Mouse (Mus musculus) neural tube, embryonic 15.5 days (tissue): Measurements from ENCODE around the gene Prrc2c. TPM values are rescaled to one million over a fixed set of nuclear protein-coding genes. Genes with fewer than 3 reads are reported as not detected.

Experiments used
- ATAC-seq: fragments of 200-750 bp; cut with Nextera tagmentation; 2 replicates; pipeline ENCODE4 v1.8.0; 2017; ENCODE audit warnings: mild to moderate bottlenecking, moderate TSS enrichment, moderate library complexity; ENCODE audit not compliant: low FRiP score
- H3K27ac ChIP-seq: fragments of 300-500 bp; sonication (generic); replicated peaks from 2 replicates; pipeline ENCODE4 v1.5.1; 2015; ENCODE audit warnings: mild to moderate bottlenecking, inconsistent platforms
- H3K27me3 ChIP-seq: fragments of 300-500 bp; sonication (generic); replicated peaks from 2 replicates; pipeline ENCODE4 v1.6.1; 2015; ENCODE audit warnings: inconsistent platforms
- H3K36me3 ChIP-seq: fragments of 300-500 bp; sonication (generic); 2 replicates; pipeline ENCODE4 v1.6.1; 2015; ENCODE audit warnings: inconsistent platforms
- H3K4me1 ChIP-seq: fragments of 300-500 bp; sonication (generic); 2 replicates; pipeline ENCODE4 v1.6.1; 2015; ENCODE audit warnings: inconsistent platforms
- H3K4me2 ChIP-seq: fragments of 300-500 bp; sonication (generic); 2 replicates; pipeline ENCODE4 v1.6.1; 2015; ENCODE audit warnings: inconsistent platforms, mild to moderate bottlenecking, moderate library complexity
- H3K4me3 ChIP-seq: fragments of 300-500 bp; sonication (generic); replicated peaks from 2 replicates; pipeline ENCODE4 v1.5.1; 2015; ENCODE audit warnings: mild to moderate bottlenecking, inconsistent platforms
- H3K9ac ChIP-seq: fragments of 300-500 bp; sonication (generic); replicated peaks from 2 replicates; pipeline ENCODE4 v1.6.1; 2015; ENCODE audit warnings: mild to moderate bottlenecking, inconsistent platforms
- H3K9me3 ChIP-seq: fragments of 300-500 bp; sonication (generic); replicated peaks from 2 replicates; pipeline ENCODE4 v1.6.1; 2016; ENCODE audit warnings: inconsistent platforms
- WGBS: fragments of 180-500 bp; shearing (Covaris S2); methylation state at CpG from one replicate; pipeline ENCODE4 v1.1.7; 2015; ENCODE audit warnings: mixed read lengths; 5-methylcytosine and 5-hydroxymethylcytosine counted together
- polyA plus RNA-seq: library from polyadenylated mRNA; unstranded; fragments of >200 nt; fragmentation: Nextera tagmentation; extraction: Ambion mirVana; gene quantifications from 2 replicates; pipeline ENCODE4 v1.2.1, GENCODE M21; 2015

The Prrc2c gene
- polyA plus RNA-seq, 1 experiment from 2014 or later: 121 TPM

- 39% methylated on average over 2 of the region's 2 CpGs for WGBS
- Histone ChIP-seq H3K9ac (peak overlapping the region; percentile 99; the same call in 1 of the 2 replicates), H3K4me3 (peak overlapping the region; percentile 93), H3K4me2 (peak overlapping the region; percentile 81), H3K36me3 (no peaks in the 10 kb centered on the region), H3K27ac (no peak overlapping the region), H3K27me3 (no peaks in the 10 kb centered on the region), H3K9me3 (no peaks in the 10 kb centered on the region), H3K4me1 (peaks cover 32% of the 10 kb centered on the region)
- ATAC-seq: no peak
These were observed 1.9 kb downstream of the Prrc2c start for GRCm38 (mm10) chr1:162738472-162738871.

- Histone ChIP-seq H3K36me3 (no peaks in the 10 kb centered on the region), H3K4me1 (peaks cover 32% of the 10 kb centered on the region), H3K9me3 (no peaks in the 10 kb centered on the region), H3K4me2 (no peak overlapping the region), H3K27ac (no peak overlapping the region), H3K4me3 (no peak overlapping the region), H3K9ac (no peak overlapping the region), H3K27me3 (no peaks in the 10 kb centered on the region)
- no peak for ATAC-seq
- WGBS: 86% methylated on average over 4 of the region's 4 CpGs
These were observed 5.3 kb downstream of the Prrc2c start for GRCm38 (mm10) chr1:162735084-162735483.

DNA sequence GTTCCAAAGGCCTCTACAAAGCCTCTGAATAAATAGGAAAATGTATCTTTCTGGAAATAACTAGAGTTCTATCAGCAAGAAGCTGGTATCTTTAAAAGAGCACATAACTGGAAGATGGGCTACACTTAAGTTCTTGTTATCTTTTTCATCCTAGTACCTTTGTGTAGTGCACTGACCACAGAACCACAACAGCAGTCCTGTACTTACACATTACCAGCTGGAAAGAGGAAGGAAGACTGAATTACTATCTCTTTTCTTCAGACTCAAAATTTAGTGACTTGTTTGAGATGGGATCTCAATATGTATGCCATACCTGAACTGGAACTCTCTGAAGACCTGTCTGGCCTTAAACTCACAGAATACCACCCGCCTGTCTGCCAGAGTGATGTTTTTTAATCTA lies 6.1 kb downstream of the Prrc2c start:
- Histone ChIP-seq H3K4me2 (no peak overlapping the region), H3K36me3 (no peaks in the 10 kb centered on the region), H3K4me1 (peaks cover 31% of the 10 kb centered on the region), H3K4me3 (no peak overlapping the region), H3K9ac (no peak overlapping the region), H3K9me3 (no peaks in the 10 kb centered on the region), H3K27me3 (no peaks in the 10 kb centered on the region), H3K27ac (no peak overlapping the region)
- ATAC-seq: no peak
- 84% methylated on average over 1 of the region's 1 CpGs for WGBS

DNA sequence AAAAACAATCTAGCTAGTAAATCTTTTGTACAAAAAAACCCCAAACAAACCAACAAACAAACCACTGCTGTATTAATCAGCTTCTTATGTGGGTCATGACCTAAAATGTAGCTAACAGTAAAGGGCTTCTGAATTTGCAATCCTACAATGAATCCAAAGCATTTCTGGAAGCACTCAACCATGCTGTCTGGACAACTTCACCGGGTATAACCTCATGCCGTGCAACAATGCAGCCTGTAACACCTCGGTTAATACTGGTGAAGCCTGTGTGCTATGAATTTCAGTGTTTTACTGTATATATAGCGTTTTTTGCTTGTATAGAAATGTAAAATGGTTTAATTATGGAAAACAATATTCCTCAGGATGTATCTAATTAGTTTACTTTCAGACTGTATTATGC lies 8.3 kb downstream of the Prrc2c start:
- no peak overlapping the region for H3K27ac ChIP-seq
- no peak overlapping the region for H3K9ac ChIP-seq
- ATAC-seq: no peak
- no peaks in the 10 kb centered on the region for H3K9me3 ChIP-seq
- H3K27me3 ChIP-seq: no peaks in the 10 kb centered on the region
- H3K4me2 ChIP-seq: no peak overlapping the region
- WGBS: 62% methylated on average over 4 of the region's 4 CpGs
- H3K4me3 ChIP-seq: no peak overlapping the region
- H3K36me3 ChIP-seq: no peaks in the 10 kb centered on the region
- H3K4me1 ChIP-seq: peaks cover 11% of the 10 kb centered on the region

GRCm38 (mm10) chr1:162729436-162729835 lies 10.9 kb downstream of the Prrc2c start:
- H3K27me3 ChIP-seq: no peaks in the 10 kb centered on the region
- H3K36me3 ChIP-seq: no peaks in the 10 kb centered on the region
- no peaks in the 10 kb centered on the region for H3K9me3 ChIP-seq
- H3K27ac ChIP-seq: no peak overlapping the region
- no peak for ATAC-seq
- no peak overlapping the region for H3K4me2 ChIP-seq
- H3K4me3 ChIP-seq: no peak overlapping the region
- no peaks in the 10 kb centered on the region for H3K4me1 ChIP-seq
- 43% methylated on average over 2 of the region's 2 CpGs for WGBS
- H3K9ac ChIP-seq: no peak overlapping the region

DNA sequence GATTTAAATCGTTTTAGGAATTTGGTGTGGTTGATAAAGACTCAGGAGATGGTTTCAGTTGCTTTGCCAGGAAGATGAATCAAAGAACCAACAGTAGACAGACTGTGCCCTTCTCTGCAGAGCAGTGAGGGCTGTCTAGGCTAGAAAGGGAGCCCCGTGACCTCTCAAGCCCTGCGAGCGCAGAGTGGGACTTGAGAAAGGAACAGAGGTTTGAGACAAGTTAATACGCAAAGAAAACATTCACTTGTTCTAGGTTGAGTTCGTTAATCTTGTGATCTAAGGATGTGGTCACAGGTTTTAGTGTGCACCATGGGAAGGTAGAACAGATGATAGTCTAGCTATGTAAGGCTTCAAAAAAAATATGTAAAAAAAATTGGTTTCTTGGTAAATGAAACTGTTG lies 12.4 kb downstream of the Prrc2c start:
- Histone ChIP-seq H3K4me3 (no peak overlapping the region), H3K36me3 (peaks cover 6% of the 10 kb centered on the region; the same call in 1 of the 2 replicates), H3K9ac (no peak overlapping the region), H3K4me1 (no peaks in the 10 kb centered on the region), H3K27me3 (no peaks in the 10 kb centered on the region), H3K9me3 (no peaks in the 10 kb centered on the region), H3K4me2 (no peak overlapping the region), H3K27ac (no peak overlapping the region)
- WGBS: 94% methylated on average over 6 of the region's 6 CpGs
- no peak for ATAC-seq

GRCm38 (mm10) chr1:162723610-162724009 lies 16.7 kb downstream of the Prrc2c start:
- ATAC-seq: no peak
- Histone ChIP-seq H3K36me3 (peaks cover 25% of the 10 kb centered on the region), H3K4me1 (no peaks in the 10 kb centered on the region)

GRCm38 (mm10) chr1:162720645-162721044 lies 19.7 kb downstream of the Prrc2c start:
- Histone ChIP-seq H3K9ac (no peak overlapping the region), H3K4me1 (no peaks in the 10 kb centered on the region), H3K9me3 (no peaks in the 10 kb centered on the region), H3K4me3 (no peak overlapping the region), H3K27me3 (no peaks in the 10 kb centered on the region), H3K27ac (no peak overlapping the region), H3K4me2 (no peak overlapping the region), H3K36me3 (peaks cover 40% of the 10 kb centered on the region)
- no peak for ATAC-seq
- WGBS: 93% methylated on average over 2 of the region's 2 CpGs

More at GRCm38 (mm10) chr1:162723610-162724009, 16.7 kb downstream of the Prrc2c start:
- no peak overlapping the region for H3K27ac ChIP-seq
- H3K4me2 ChIP-seq: no peak overlapping the region
- no peak overlapping the region for H3K4me3 ChIP-seq
- H3K27me3 ChIP-seq: no peaks in the 10 kb centered on the region
- H3K9me3 ChIP-seq: no peaks in the 10 kb centered on the region
- no peak overlapping the region for H3K9ac ChIP-seq

- H3K9me3 ChIP-seq: no peaks in the 10 kb centered on the region
- no peaks in the 10 kb centered on the region for H3K4me1 ChIP-seq
- H3K36me3 ChIP-seq: peaks cover 60% of the 10 kb centered on the region
- ATAC-seq: no peak
- H3K9ac ChIP-seq: no peak overlapping the region
- H3K4me3 ChIP-seq: no peak overlapping the region
- no peaks in the 10 kb centered on the region for H3K27me3 ChIP-seq
- no peak overlapping the region for H3K27ac ChIP-seq
- no peak overlapping the region for H3K4me2 ChIP-seq
- 49% methylated on average over 8 of the region's 8 CpGs for WGBS
These were observed 39.8 kb downstream of the Prrc2c start for GRCm38 (mm10) chr1:162700389-162701066.

DNA sequence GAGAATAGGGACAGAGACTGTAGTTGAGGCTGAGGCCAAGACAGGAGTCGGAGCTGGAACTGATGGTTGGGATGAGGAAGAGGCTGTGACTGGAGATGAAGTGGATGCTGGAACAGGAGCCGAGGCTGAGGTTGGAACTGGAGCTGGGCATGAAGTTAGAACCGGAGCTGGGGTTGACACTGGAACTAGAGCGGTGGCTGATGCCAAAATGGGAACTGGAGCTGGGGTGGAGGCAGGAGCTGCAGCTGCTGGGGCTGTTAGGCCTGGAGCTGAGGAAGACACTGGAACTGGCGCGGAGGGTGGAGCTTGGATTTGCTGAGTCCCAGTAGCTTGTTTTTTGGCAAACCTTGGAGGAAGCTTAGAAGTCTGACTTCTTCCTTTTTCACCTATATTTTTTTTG lies 42.5 kb downstream of the Prrc2c start:
- Histone ChIP-seq H3K27ac (no peak overlapping the region), H3K9ac (no peak overlapping the region), H3K4me2 (no peak overlapping the region), H3K4me3 (no peak overlapping the region), H3K27me3 (no peaks in the 10 kb centered on the region), H3K4me1 (no peaks in the 10 kb centered on the region), H3K9me3 (no peaks in the 10 kb centered on the region), H3K36me3 (peaks cover 51% of the 10 kb centered on the region)
- 93% methylated on average over 6 of the region's 6 CpGs for WGBS
- no peak for ATAC-seq

DNA sequence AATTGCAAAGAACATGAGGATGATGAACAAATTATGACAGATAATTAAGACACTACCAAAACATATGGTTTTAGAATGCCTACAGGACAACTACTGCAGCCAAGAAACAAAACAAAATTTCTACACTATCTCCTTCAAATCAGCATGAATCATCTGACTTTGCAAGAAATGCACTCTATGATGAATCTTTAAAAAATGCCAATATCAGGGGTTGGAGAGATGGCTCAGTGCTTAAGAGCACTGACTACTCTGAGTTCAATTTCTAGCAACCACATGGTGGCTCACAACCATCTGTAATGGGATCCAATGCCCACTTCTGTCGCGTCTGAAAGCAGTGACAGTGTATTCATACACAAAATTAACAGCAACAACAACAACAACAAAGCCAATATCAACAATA lies 46.6 kb downstream of the Prrc2c start:
- Histone ChIP-seq H3K4me3 (no peak overlapping the region), H3K36me3 (peaks cover 65% of the 10 kb centered on the region), H3K4me2 (no peak overlapping the region), H3K9ac (no peak overlapping the region), H3K27ac (no peak overlapping the region), H3K9me3 (no peaks in the 10 kb centered on the region), H3K27me3 (no peaks in the 10 kb centered on the region), H3K4me1 (no peaks in the 10 kb centered on the region)
- no peak for ATAC-seq
- WGBS: 76% methylated on average over 2 of the region's 2 CpGs

DNA sequence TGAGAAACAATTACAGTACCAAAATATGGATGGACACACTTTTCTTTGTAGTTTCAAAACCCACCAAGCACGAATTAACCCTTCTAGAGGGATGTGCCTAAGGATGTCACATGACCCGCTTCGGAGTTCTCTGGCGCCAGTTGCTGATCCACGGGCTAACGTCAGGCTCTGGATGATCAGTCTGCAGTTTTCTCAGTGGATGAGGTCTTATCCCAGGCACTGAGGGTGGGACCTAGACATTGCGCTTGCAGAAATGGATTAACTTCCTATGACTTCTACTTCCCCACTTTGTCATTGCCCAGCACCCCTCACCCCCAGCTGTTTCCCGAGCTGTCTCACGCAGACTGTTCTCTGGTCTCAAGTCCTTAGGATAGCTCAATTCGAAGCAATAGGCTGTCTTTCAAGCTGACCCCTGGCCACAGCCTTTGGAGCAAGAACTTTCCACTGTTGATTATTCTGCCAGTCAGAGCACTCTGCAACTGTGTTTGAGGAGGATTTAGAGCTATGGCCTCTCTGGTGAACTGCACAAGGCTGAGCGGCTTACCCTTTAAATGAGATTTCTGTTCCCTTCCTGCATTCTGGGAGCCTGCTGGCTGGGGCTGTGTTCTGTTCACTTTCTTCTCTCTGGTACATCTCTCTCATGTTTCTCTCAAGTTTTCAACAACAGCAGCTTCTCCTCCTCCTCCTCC lies 74.7 kb downstream of the Prrc2c start:
- peak; percentile 85 for ATAC-seq
- peaks cover 6% of the 10 kb centered on the region for H3K4me1 ChIP-seq
- 5% methylated on average over 11 of the region's 11 CpGs for WGBS
- peak overlapping the region; percentile 60 for H3K4me2 ChIP-seq
- no peak overlapping the region for H3K27ac ChIP-seq
- peak overlapping the region; percentile 33 for H3K4me3 ChIP-seq
- H3K9ac ChIP-seq: no peak overlapping the region
- H3K36me3 ChIP-seq: peaks cover 13% of the 10 kb centered on the region
- H3K9me3 ChIP-seq: no peaks in the 10 kb centered on the region
- no peaks in the 10 kb centered on the region for H3K27me3 ChIP-seq
